Comparison of ENCODE assay signal across 19 mouse cellular contexts in genomic region chr1:187016116-187016515, GRCm38 (mm10). TPM values are rescaled to one million over a fixed set of nuclear protein-coding genes. Genes with fewer than 3 reads are reported as not detected.
A peak's percentile ranks its signal among the peaks of the same experiment; 100 is the strongest.
DNase-seq lines count a peak whose midpoint lies in the region.
"Had no signal": no experiment of that assay in that cellular context is flagged by ENCODE, and none has a peak within 500 bp of the region (broad histone marks: within the 10 kb centered on the region; RNA-seq: fewer than 3 reads in every experiment).

No protein-coding gene starts in this region.

- peak; percentile 9 for DNase-seq in heart, adult 11 months
- DNase-seq in heart, adult 8-10 months (ENCODE audit: low spot score) = no peak
- DNase-seq in ES-CJ7 (ENCODE audit: low read depth, low spot score) = peak; percentile 10
- DNase-seq in ZHBTc4 (ENCODE audit: low read depth, low spot score) = peak; percentile 28
- DNase-seq in skeletal muscle tissue, adult 2 months (ENCODE audit: low read depth, low spot score) = peak; percentile 14
- DNase-seq in embryo, embryonic 9.5 days (ENCODE audit: extremely low spot score) = no peak
- no peak for DNase-seq in cerebellum, adult 9-10 months
- DNase-seq in gastrocnemius, adult 8-10 months (ENCODE audit: low spot score in 2 of 2) = no peak
- DNase-seq: adrenal gland, adult 8-10 months; adrenal gland, postnatal 25 days; B cell, adult 2 months; cerebellum, adult 11-12 months; cerebellum, adult 8-10 months; cerebellum, postnatal 14 days; gastrocnemius, postnatal 10 days; heart, adult 18-20 months; heart, postnatal 36 days; kidney, adult 11 months had no signal

RNA-seq across cellular contexts. Expression of gene D1Pas1, which starts 48.9 kb away (rescaled TPM):
- not detected for total RNA-seq in heart, adult 8-10 months (2022)
- total RNA-seq in gastrocnemius, adult 8-10 months (2022) = not detected
- total RNA-seq: adrenal gland, adult 8-10 months; adrenal gland, postnatal 25 days; gastrocnemius, postnatal 10 days; gastrocnemius, postnatal 4 days; heart, postnatal 36 days had no signal

Comparison
In these comparisons a context has a peak if more than half of its experiments do, and no peak if none do; other contexts are left out.
1. DNase-seq: peak in heart, adult 11 months (single experiment), ES-CJ7 (single experiment), ZHBTc4 (single experiment) and skeletal muscle tissue, adult 2 months (single experiment); none in heart, adult 8-10 months (single experiment), embryo, embryonic 9.5 days (single experiment), cerebellum, adult 9-10 months (single experiment) and gastrocnemius, adult 8-10 months (0 of 2).